Mouse (Mus musculus): ENCODE results near the gene Rab7b.

DNA sequence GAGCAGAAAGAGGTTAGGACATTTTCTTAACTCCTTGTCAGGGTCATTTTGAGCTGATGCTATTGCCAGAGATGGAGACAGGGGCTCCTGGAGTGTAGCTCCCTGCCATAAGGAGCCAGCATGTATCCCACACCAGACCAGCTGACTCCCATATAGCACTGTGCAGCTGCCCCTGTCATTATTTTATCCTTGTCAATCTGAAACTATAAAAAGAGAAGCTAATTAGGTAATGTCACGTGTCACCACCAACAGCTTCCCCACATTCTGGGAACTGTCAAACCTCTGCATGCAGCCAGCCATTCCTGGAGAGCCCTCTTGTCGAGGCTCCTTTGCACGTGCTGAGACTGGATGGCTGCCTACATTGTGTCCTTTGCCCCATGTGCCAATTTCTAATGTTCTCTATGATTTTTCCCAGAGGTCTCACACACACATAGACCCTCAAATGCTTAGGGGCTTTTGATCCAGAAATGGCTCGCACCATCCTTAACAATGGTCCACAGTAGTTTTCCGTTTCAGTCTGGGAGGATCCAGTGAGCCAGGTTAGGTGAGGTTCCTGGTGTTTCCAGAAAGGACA is 28.9 kb upstream of the Rab7b start:
- TF ChIP-seq CTCF (IDR thresholded peaks at IDR 0.05; ENCODE audit: borderline replicate concordance, extremely low read depth, insufficient read depth, insufficient read length) (no peak), POLR2A (IDR thresholded peaks at IDR 0.05; ENCODE audit: borderline replicate concordance, extremely low read depth, insufficient read depth, insufficient read length, poor library complexity, severe bottlenecking) (no peak)
